Mouse (Mus musculus): Measurements from ENCODE around the gene Qpct. TPM values are rescaled to one million over a fixed set of nuclear protein-coding genes. Genes with fewer than 3 reads are reported as not detected.

Qpct gene
- total and polyA plus RNA-seq, 3 experiments, result not detected

- Histone ChIP-seq H3K79me2 (ENCODE audit: control insufficient read depth, insufficient read depth, low read length, poor library complexity) (no peaks in the 10 kb centered on the region), H3K4me3 (ENCODE audit: control insufficient read depth in 1 of 2, insufficient read depth in 1 of 2, low read depth in 2 of 2, low read length in 2 of 2) (no peak overlapping the region), H3K4me1 (ENCODE audit: control insufficient read depth in 1 of 2, insufficient read depth in 2 of 2, low read length in 2 of 2) (no peaks in the 10 kb centered on the region), H3K36me3 (ENCODE audit: control insufficient read depth in 1 of 2, insufficient read depth in 2 of 2, low read length in 2 of 2) (no peaks in the 10 kb centered on the region), H3K27me3 (ENCODE audit: control insufficient read depth in 1 of 2, insufficient read depth in 2 of 2, low read length in 2 of 2) (no peaks in the 10 kb centered on the region; a peak in 1 of 4 replicates), H3K9ac (ENCODE audit: control insufficient read depth, low read depth, low read length, poor library complexity, severe bottlenecking) (no peak overlapping the region), H3K27ac (ENCODE audit: control insufficient read depth, low read depth, low read length) (no peak overlapping the region), H3K9me3 (replicated peaks; ENCODE audit: insufficient read depth, low read length) (no peaks in the 10 kb centered on the region)
- TF ChIP-seq HCFC1 (IDR thresholded peaks at IDR 0.05; ENCODE audit: low read depth, low read length), result no peak
- no peak for TF ChIP-seq POLR2A (IDR thresholded peaks at IDR 0.05; ENCODE audit: control insufficient read depth in 1 of 2, insufficient read depth in 1 of 2, low read depth in 1 of 2, low read length in 2 of 2, poor library complexity in 1 of 2)
- TF ChIP-seq GABPA (IDR thresholded peaks at IDR 0.05; ENCODE audit: low read depth, low read length), result no peak
- no peak for TF ChIP-seq TBP (IDR thresholded peaks at IDR 0.05; ENCODE audit: low read depth, low read length)
- TF ChIP-seq CTCF (IDR thresholded peaks at IDR 0.05 in 2 of 3, conservative IDR thresholded peaks at IDR 0.05 in 1 of 3; ENCODE audit: control insufficient read depth in 1 of 3, insufficient read depth in 1 of 3, low read depth in 2 of 3, low read length in 3 of 3, poor library complexity in 1 of 3, severe bottlenecking in 1 of 3), result no peak
- TF ChIP-seq ELF1 (IDR thresholded peaks at IDR 0.05; ENCODE audit: low read depth, low read length), result no peak
- TF ChIP-seq UBTF (IDR thresholded peaks at IDR 0.05; ENCODE audit: borderline replicate concordance, insufficient read depth, low read depth, low read length), result no peak
- TF ChIP-seq ZC3H11A (IDR thresholded peaks at IDR 0.05; ENCODE audit: low read depth, low read length), result no peak
- no peak for TF ChIP-seq MEF2A (IDR thresholded peaks at IDR 0.05; ENCODE audit: extremely low read depth, insufficient replicate concordance, low read depth, low read length, poor library complexity, severe bottlenecking)
- no peak for TF ChIP-seq MYB (IDR thresholded peaks at IDR 0.05; ENCODE audit: low read depth, low read length)
- TF ChIP-seq E2F4 (IDR thresholded peaks at IDR 0.05; ENCODE audit: borderline replicate concordance, low read depth, low read length), result no peak
- no peak for TF ChIP-seq CHD2 (IDR thresholded peaks at IDR 0.05; ENCODE audit: low read length)
- no peak for TF ChIP-seq TCF12 (IDR thresholded peaks at IDR 0.05; ENCODE audit: low read depth, low read length)
- no peak for TF ChIP-seq POLR2AphosphoS5 (IDR thresholded peaks at IDR 0.05; ENCODE audit: borderline replicate concordance, low read depth, low read length)
- no peak for TF ChIP-seq MAX (IDR thresholded peaks at IDR 0.05; ENCODE audit: low read length)
- TF ChIP-seq MXI1 (IDR thresholded peaks at IDR 0.05; ENCODE audit: low read depth, low read length), result no peak
- no peak for TF ChIP-seq BHLHE40 (IDR thresholded peaks at IDR 0.05; ENCODE audit: borderline replicate concordance, low read depth, low read length)
- no peak for DNase-seq (ENCODE audit: low read depth, low spot score)
Observed at GRCm38 (mm10) chr17:79078248-79078647, 26.5 kb downstream of the Qpct start.

GRCm38 (mm10) chr17:79091710-79092109 lies 40.0 kb downstream of the Qpct start:
- Histone ChIP-seq H3K79me2 (ENCODE audit: control insufficient read depth, insufficient read depth, low read length, poor library complexity) (no peaks in the 10 kb centered on the region), H3K4me1 (ENCODE audit: control insufficient read depth in 1 of 2, insufficient read depth in 2 of 2, low read length in 2 of 2) (no peaks in the 10 kb centered on the region), H3K9me3 (replicated peaks; ENCODE audit: insufficient read depth, low read length) (no peaks in the 10 kb centered on the region), H3K27me3 (ENCODE audit: control insufficient read depth in 1 of 2, insufficient read depth in 2 of 2, low read length in 2 of 2) (no peaks in the 10 kb centered on the region), H3K4me3 (ENCODE audit: control insufficient read depth in 1 of 2, insufficient read depth in 1 of 2, low read depth in 2 of 2, low read length in 2 of 2) (no peak overlapping the region), H3K36me3 (ENCODE audit: control insufficient read depth in 1 of 2, insufficient read depth in 2 of 2, low read length in 2 of 2) (no peaks in the 10 kb centered on the region), H3K27ac (ENCODE audit: control insufficient read depth, low read depth, low read length) (no peak overlapping the region), H3K9ac (ENCODE audit: control insufficient read depth, low read depth, low read length, poor library complexity, severe bottlenecking) (no peak overlapping the region)
- no peak for DNase-seq (ENCODE audit: low read depth, low spot score)
- TF ChIP-seq MYC (IDR thresholded peaks at IDR 0.05; ENCODE audit: low read depth, low read length) (no peak), ZKSCAN1 (IDR thresholded peaks at IDR 0.05; ENCODE audit: low read depth, low read length) (no peak), ELF1 (IDR thresholded peaks at IDR 0.05; ENCODE audit: low read depth, low read length) (no peak), SMC3 (IDR thresholded peaks at IDR 0.05; ENCODE audit: low read depth, low read length) (no peak), TBP (IDR thresholded peaks at IDR 0.05; ENCODE audit: low read depth, low read length) (no peak), ZMIZ1 (IDR thresholded peaks at IDR 0.05; ENCODE audit: low read depth, low read length) (no peak), NRF1 (IDR thresholded peaks at IDR 0.05; ENCODE audit: insufficient read depth, low read depth, low read length, poor library complexity, severe bottlenecking) (no peak), GATA1 (IDR thresholded peaks at IDR 0.05; ENCODE audit: low read depth, low read length) (no peak)
